Mouse (Mus musculus): ENCODE data around the gene Prss40. TPM values are rescaled to one million over a fixed set of nuclear protein-coding genes. Genes with fewer than 3 reads are reported as not detected.

The Prss40 gene
- polyA plus RNA-seq, 1 experiment from 2014 or later: not detected

Other genes with a start within 250 kb of the Prss40 start
- 68.2 and 75.1 TPM in 2 replicates for gene Ccdc115, start 121.3 kb downstream of the Prss40 start, polyA plus RNA-seq (2015; fragmentation: Nextera tagmentation; extraction: Ambion mirVana)
- 66.7 and 67.0 TPM in 2 replicates for gene Imp4, start 121.1 kb downstream of the Prss40 start, polyA plus RNA-seq (2015; fragmentation: Nextera tagmentation; extraction: Ambion mirVana)
- gene Ptpn18, start 101.2 kb downstream of the Prss40 start, polyA plus RNA-seq (2015; fragmentation: Nextera tagmentation; extraction: Ambion mirVana): 3.6 and 5.8 TPM in 2 replicates
- gene Prss39, start 62.5 kb downstream of the Prss40 start, polyA plus RNA-seq (2015; fragmentation: Nextera tagmentation; extraction: Ambion mirVana): not detected in 2 replicates
- gene Cfc1, start 25.3 kb downstream of the Prss40 start, polyA plus RNA-seq (2015; fragmentation: Nextera tagmentation; extraction: Ambion mirVana): not detected in 2 replicates
- 12.5 and 15.2 TPM in 2 replicates for gene Amer3, start 18.7 kb upstream of the Prss40 start, polyA plus RNA-seq (2015; fragmentation: Nextera tagmentation; extraction: Ambion mirVana)